Mouse (Mus musculus): ENCODE data around the gene Rsad2.
"Not testable (repeated sequence)": the region's sequence is repeated elsewhere in the genome, so short reads cannot be mapped to it uniquely, and the experiment has no call there.

The Rsad2 gene

GRCm38 (mm10) chr12:26446377-26447045, 9.7 kb downstream of the Rsad2 start:
- DNase-seq = peak in 1 of 2 experiments; percentile 60

GRCm38 (mm10) chr12:26444511-26444910, 11.7 kb downstream of the Rsad2 start:
- no peak for DNase-seq

GRCm38 (mm10) chr12:26444054-26444453, 12.2 kb downstream of the Rsad2 start:
- DNase-seq = peak; percentile 84 to 95

- DNase-seq = peak; percentile 26 to 41
These were observed 16.9 kb downstream of the Rsad2 start for GRCm38 (mm10) chr12:26439366-26439765.

GRCm38 (mm10) chr12:26437950-26438349, 18.3 kb downstream of the Rsad2 start:
- DNase-seq = no peak

GRCm38 (mm10) chr12:26436334-26436733, 19.9 kb downstream of the Rsad2 start:
- peak; percentile 50 to 66 for DNase-seq

GRCm38 (mm10) chr12:26428771-26429170, 27.5 kb downstream of the Rsad2 start:
- DNase-seq = not testable (repeated sequence)

GRCm38 (mm10) chr12:26424841-26425240, 31.4 kb downstream of the Rsad2 start:
- DNase-seq = peak in 1 of 2 experiments; percentile 36

GRCm38 (mm10) chr12:26418322-26418721, 37.9 kb downstream of the Rsad2 start:
- DNase-seq = no peak

- no peak for DNase-seq
These were observed 39.5 kb downstream of the Rsad2 start for GRCm38 (mm10) chr12:26416636-26417295.

- DNase-seq = peak; percentile 89 to 96
These were observed 41.0 kb downstream of the Rsad2 start, which contains the start of gene Rnf144a for GRCm38 (mm10) chr12:26415104-26415771. TSS of gene Rnf144a (minus strand) at chr12:26415254.

GRCm38 (mm10) chr12:26414451-26415103, 41.7 kb downstream of the Rsad2 start:
- peak; percentile 39 to 54 for DNase-seq

- DNase-seq = peak; percentile 33 to 47
These were observed 42.3 kb downstream of the Rsad2 start for GRCm38 (mm10) chr12:26413961-26414411.

GRCm38 (mm10) chr12:26412802-26413201, 43.5 kb downstream of the Rsad2 start:
- DNase-seq = no peak

GRCm38 (mm10) chr12:26411841-26412450, 44.3 kb downstream of the Rsad2 start:
- no peak for DNase-seq

- no peak for DNase-seq
These were observed 45.8 kb downstream of the Rsad2 start for GRCm38 (mm10) chr12:26410443-26410842.

- no peak for DNase-seq
These were observed 47.5 kb downstream of the Rsad2 start for GRCm38 (mm10) chr12:26408707-26409106.

GRCm38 (mm10) chr12:26404781-26405702, 51.2 kb downstream of the Rsad2 start:
- DNase-seq = peak; percentile 25 to 54

GRCm38 (mm10) chr12:26403372-26404125, 52.7 kb downstream of the Rsad2 start:
- DNase-seq = peak; percentile 74

GRCm38 (mm10) chr12:26401696-26402470, 54.4 kb downstream of the Rsad2 start:
- DNase-seq = no peak
